ENCODE assay signal across 21 mouse cellular contexts in the genomic region with DNA sequence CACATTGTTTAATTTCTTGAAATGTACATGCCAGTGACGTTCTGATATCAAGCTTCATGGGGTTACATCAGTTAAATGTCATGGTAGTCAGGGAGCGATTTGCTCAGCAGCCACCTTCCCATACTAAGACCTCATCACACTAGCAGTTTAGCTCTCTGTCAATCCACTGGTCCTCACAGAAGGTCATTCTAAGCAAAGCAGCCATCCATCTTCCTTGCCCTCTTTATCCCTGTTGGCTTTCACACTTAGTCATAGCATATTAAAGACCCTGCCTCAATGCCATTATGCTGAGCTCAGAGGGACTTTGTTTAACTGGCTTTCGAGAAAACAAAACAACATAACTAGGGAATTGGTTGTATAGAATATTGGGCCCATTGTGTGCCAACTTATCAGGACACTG.
"Had no signal": no experiment of that assay in that cellular context is flagged by ENCODE, and none has a peak within 500 bp of the region (broad histone marks: within the 10 kb centered on the region; RNA-seq: fewer than 3 reads in every experiment).

No protein-coding gene starts in this region.

- H3K4me3 ChIP-seq: liver, embryonic 13.5 days; liver, embryonic 15.5 days; lung, embryonic 15.5 days; megakaryocyte, embryonic 14.5 days; midbrain, embryonic 10.5 days; myocyte; neural tube, embryonic 13.5 days; neural tube, embryonic 15.5 days; stomach, embryonic 15.5 days had no signal

- H3K4me2 ChIP-seq: liver, embryonic 13.5 days; liver, embryonic 15.5 days; lung, embryonic 15.5 days; neural tube, embryonic 13.5 days; neural tube, embryonic 15.5 days; stomach, embryonic 15.5 days had no signal

- H3K4me1 ChIP-seq: lung, embryonic 15.5 days; megakaryocyte, embryonic 14.5 days; neural tube, embryonic 13.5 days; neural tube, embryonic 15.5 days; stomach, embryonic 15.5 days had no signal

- H3K36me3 ChIP-seq: liver, embryonic 13.5 days; liver, embryonic 15.5 days; lung, embryonic 15.5 days; midbrain, embryonic 10.5 days; neural tube, embryonic 13.5 days; neural tube, embryonic 15.5 days; stomach, embryonic 15.5 days had no signal

- H3K27ac ChIP-seq: liver, embryonic 13.5 days; liver, embryonic 15.5 days; lung, embryonic 15.5 days; macrophage; midbrain, embryonic 10.5 days; neural tube, embryonic 13.5 days; neural tube, embryonic 15.5 days; stomach, embryonic 15.5 days; stomach, postnatal 0 days had no signal

- H3K27me3 ChIP-seq: liver, embryonic 13.5 days; liver, embryonic 15.5 days; lung, embryonic 15.5 days; megakaryocyte, embryonic 14.5 days; neural tube, embryonic 13.5 days; neural tube, embryonic 15.5 days; stomach, embryonic 15.5 days had no signal

- DNase-seq: liver, embryonic 13.5 days; liver, postnatal 0 days; lung, adult 2 months; lung, postnatal 14 days; lung, postnatal 36 days; right cerebral cortex, postnatal 14 days; thymus, adult 2 months; thymus, postnatal 25 days; thymus, postnatal 4 days had no signal

- ATAC-seq: liver, postnatal 0 days; lung, postnatal 0 days; midbrain, embryonic 16.5 days had no signal

- H3K9ac ChIP-seq: liver, embryonic 13.5 days; liver, embryonic 15.5 days; liver, postnatal 0 days; lung, embryonic 15.5 days; neural tube, embryonic 13.5 days; neural tube, embryonic 15.5 days; stomach, embryonic 15.5 days had no signal

- H3K9me3 ChIP-seq: liver, embryonic 13.5 days; liver, embryonic 15.5 days; lung, embryonic 15.5 days; megakaryocyte, embryonic 14.5 days; midbrain, embryonic 10.5 days; neural tube, embryonic 13.5 days; neural tube, embryonic 15.5 days; stomach, embryonic 15.5 days had no signal
